Mouse (Mus musculus) urinary bladder, postnatal 25 days (tissue): ENCODE measurements at regions not wholly inside any gene's neighbourhood (a gene's known extent, or its start where the extent isn't known, plus 50 kb on each side); places are given as distances from the start of the nearest gene placed in this dataset.

Experiments
- DNase-seq: peaks from one replicate; pipeline ENCODE4 v3.0.0; 2022; ENCODE audit warnings: low spot score

DNA sequence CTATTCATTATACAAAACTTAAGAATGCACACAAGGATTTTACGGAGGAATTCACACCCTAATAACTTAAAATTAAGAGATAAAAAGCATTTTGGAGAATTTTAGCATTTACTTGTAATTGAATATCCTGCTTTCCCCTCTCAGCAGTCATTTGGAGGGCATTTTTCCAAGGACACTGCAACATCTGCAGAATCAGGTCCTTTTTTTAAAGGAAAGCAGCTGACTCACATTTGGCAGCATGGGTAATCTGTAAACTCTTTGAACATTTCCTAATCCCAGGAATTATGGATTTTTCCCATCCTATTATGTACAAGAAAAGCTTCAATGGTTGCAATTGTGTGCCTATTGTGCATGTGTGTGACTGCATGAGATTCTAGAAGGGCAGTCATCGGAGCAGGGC, 112.0 kb downstream of the Gm19410 start:
- no peak for DNase-seq

GRCm38 (mm10) chr8:35881810-35882209, 116.2 kb downstream of the Gm19410 start:
- no peak for DNase-seq

- no peak for DNase-seq
Measured at GRCm38 (mm10) chr8:35882638-35883455, 117.3 kb downstream of the Gm19410 start.

DNA sequence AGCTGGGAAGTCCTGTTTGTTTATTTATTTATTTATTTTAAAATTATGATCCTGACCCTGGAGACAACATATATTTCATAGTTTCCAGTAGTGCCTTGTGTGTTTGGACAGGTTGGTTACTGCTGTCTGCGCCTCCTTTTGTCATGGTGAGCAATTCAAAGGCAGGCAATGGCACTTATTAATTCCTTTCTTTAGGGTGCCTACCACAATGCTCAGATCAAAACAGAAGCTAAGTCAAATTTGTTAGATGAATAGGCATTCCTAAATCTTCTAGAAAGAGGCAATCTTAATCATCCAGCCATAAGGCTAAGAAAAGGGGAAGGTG, 117.8 kb downstream of the Gm19410 start:
- DNase-seq, result no peak

DNA sequence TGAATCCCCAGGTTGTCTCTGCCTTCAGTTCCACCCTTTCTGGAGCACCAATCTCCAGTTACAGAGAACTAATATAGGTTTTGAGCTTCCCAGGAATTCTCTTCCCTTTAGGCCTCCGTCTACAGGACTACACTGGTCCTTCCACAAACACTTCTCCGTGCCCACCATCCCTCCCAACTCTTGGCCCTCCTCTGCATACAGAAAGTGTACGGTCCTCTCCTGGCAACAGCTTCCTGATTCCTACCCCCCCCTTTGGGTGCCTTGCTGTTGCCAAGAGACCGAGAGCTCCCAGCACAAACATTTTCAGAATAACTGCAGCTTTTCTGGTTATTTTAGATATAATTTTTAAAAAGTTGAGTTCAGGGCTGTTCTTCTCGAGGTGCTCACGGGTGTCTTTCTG, 119.0 kb downstream of the Gm19410 start:
- no peak for DNase-seq

DNA sequence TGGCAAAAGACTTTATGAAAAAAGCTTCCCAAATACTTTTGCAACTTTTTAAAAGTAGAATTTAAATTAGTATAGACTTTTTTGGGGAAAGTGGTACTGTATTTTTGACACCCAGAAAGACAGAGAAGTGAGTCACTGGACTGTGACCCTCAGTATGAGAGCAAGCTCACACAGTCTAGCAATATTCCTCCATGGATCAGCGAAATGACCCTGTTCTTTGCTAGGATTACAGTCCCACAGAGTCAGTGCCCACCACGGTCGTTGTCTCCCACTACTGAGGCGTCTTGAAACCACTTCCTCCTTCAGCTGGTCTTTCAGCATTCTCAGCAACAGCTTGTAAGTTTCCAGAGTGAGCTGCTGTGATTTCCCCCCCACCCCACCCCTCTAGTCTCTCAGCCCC, 124.5 kb downstream of the Gm19410 start:
- DNase-seq, result no peak

GRCm38 (mm10) chr8:35891769-35892168, 126.2 kb downstream of the Gm19410 start:
- DNase-seq, result no peak

- DNase-seq, result no peak
Measured at GRCm38 (mm10) chr8:35898493-35898892, 132.9 kb downstream of the Gm19410 start.

GRCm38 (mm10) chr8:35901490-35901889, 135.9 kb downstream of the Gm19410 start:
- DNase-seq, result no peak

DNA sequence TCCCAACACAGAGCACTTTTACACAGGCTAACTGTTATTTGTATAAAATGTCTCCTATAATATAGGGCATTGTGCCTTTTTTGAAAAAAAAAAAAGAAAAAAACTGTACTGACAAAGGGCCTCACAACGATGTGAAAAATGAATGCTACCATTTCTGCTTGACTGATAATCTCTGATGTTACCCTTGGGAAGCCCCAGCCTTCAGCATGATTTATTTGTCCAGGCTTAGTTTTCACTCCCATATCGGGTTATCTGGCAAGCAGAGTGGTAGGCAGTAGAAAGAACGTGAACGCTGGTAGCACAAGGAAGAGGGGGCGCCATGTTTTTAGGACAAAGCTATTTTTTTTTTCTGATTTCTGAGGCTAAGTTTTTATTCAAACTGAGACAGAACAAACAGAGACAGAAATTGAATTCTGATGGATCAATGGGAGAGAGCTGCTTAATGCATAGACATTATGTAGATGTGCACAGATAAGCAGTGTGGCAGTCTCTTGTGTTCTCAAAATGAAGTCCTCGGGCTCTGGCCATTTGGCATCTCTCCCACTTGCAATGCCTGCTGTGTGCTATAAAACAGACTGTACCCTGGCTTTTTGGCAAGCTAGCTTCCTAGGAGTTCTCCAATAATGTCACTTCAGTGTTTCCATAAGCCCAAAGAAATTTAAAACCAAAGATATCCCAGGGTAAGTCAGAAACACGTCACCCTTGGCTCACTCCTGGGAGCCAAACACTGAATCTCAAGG, 139.3 kb downstream of the Gm19410 start:
- no peak for DNase-seq

DNA sequence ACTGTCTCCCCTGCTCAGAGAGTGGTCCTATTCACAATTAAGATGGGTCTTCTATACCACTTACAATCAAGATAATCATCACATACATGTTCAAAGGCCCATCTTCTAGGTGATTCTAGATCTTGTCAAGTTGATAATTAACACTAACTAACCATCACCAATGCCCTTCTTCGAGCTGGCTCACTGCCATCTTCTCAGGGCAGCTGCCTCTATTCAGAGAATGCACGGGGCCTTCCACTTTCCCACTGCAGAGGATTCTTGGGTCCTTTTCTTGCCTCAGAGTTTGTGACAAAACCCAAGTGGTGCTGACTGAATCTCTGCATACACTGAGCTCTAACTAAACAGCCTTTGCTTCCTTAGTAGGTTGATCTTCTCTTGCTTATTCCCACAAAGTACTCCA, 142.4 kb downstream of the Gm19410 start:
- no peak for DNase-seq

- no peak for DNase-seq
Measured at GRCm38 (mm10) chr8:35912264-35912663, 146.7 kb downstream of the Gm19410 start.

DNA sequence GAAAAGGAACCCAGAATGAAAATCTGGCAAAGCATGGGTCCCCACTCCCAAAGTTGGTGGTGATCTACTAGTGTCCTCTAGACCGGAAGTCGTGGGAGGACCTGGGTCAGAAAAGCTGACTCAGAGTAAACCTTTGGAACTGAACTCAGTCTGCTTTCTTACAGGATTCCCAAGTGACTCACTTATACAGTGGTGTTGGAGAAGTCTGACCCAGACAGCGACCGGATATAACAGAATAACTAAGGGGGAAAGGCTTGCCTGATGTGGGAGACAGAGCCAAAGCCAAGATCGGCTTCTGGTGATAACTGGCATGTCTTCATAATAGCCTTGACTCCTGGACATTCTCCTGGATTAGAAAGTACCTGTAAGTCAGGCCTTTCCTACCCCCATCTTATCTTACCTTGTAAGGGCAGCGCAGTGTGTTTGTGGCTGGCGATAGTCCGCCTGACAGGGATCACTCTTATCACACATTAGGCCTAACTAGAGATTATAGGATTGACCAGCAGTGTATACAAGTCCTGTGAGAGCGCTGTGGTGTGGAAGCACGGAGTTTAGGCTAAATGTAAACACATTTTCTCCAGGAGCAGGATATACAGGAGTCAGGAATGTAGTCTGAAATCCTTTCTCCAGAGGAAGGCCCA, 150.4 kb downstream of the Gm19410 start:
- no peak for DNase-seq

GRCm38 (mm10) chr8:35917573-35917972, 152.0 kb downstream of the Gm19410 start:
- DNase-seq, result no peak

GRCm38 (mm10) chr8:35919451-35919850, 153.9 kb downstream of the Gm19410 start:
- DNase-seq, result no peak

- DNase-seq, result no peak
Measured at GRCm38 (mm10) chr8:35919859-35920675, 154.5 kb downstream of the Gm19410 start.

- DNase-seq, result no peak
Measured at GRCm38 (mm10) chr8:35924026-35924425, 158.4 kb downstream of the Gm19410 start.

DNA sequence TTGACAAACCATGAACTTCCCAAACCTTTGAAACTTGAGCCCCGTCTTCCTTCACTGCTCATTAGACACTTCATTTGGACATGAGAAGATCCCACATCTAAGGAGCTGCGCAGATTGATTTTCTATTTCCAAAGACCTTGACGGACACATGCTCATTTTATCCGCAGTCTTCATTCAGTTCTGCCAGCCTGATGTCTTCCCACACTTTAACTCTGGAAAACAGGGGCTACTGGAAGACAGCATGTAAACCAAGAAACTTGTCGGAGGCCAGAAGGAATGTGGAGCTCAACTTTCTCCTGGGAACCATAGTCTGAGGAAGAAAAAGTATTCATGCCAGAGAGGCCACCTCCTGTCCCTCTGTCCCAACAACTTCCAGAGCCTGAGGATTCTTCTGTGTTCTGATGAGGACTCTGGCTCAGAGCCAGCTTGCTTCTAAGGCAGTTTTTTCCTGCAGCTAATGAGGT, 161.8 kb downstream of the Gm19410 start:
- no peak for DNase-seq

DNA sequence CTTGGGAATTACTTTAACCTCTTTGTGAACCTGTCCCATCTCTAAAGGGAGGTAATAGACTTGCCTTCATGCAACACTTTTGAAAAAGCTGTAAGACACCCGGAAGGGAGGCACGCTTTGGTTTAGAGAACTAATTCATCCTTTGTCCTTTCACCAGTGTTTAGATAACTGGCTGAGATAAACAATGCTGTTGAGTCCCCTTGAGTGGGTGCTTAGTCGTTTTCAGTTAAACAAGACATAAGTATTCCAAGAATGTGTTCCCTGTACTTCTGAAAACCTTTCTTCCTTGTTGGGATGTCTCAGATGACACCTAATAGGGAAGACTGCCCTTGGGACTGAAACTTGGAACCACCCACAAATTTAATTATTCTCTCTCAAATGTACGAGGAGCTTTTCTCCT, 164.7 kb downstream of the Gm19410 start:
- no peak for DNase-seq

DNA sequence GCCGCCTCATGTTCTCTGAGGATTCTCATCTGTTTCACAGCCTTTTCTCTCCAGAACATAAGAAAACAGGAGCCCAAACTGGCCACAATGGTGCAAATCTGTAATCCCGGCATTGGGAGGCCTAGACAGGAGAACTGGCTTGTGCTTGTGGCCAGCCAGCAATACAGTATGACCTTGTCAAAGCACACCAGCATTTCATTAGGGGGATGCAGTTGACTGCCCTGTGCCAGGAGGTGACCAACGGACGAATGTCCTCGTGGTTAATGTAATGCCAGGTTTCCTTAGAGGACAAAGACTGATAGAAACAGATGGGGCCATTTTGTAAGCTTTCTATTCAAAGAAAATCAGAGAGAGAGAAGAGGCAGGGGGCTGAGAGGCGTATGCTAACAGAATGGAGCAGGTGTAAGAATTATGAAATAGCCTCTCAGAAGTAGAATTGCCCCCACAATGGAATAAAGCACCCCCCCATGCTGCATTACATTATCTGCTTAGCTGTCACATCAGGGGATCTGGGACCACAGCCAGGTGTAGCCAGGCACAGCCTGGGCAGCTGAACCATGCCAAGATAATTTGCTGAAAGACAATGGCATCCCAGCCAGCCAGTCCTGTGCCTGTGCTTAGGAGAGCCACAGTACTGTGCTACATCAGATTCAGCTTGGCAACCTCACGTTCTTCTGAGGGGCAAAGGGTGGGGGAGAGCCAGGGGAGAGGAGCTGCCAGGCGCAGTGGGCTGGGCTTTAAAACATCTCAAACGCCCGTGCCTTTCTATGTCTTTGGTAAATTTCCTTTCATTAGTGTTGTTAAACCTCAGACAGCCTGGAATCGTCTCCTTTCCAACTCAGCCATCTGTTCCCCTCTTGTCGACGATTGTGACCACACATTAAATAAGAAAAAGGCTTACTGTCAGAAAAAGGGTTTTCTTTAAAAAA, 167.9 kb downstream of the Gm19410 start:
- no peak for DNase-seq

GRCm38 (mm10) chr8:35934115-35934607, 168.6 kb downstream of the Gm19410 start:
- no peak for DNase-seq
